Mouse (Mus musculus) embryo, embryonic 11.5 days (tissue): ENCODE results near the gene Vsig10l.

Source experiments
- DNase-seq: peaks from one replicate; pipeline ENCODE4 v3.0.0-alpha.2; 2012; ENCODE audit warnings: low read depth, low spot score

Vsig10l gene

DNA sequence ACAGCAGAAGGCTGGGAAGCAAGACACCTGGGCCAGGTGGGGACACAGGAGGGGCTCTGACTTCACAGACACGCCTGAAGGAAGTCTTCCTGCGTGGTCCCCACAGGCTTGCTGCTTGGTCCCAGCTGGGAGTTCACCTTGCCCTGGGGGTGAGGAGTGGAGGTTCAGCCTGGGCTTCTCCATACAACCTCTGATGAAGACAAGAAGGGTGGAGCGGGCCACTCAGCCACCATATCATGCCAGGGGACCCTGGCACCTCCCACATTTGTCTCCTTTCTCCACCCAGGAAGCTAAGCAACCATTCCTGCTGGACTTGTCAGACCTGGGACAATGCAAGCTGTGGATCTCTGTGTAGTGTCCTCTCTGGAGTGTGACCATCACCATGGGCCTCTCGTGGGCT is at the start of gene Vsig10l:
Vsig10l (plus strand) TSS at position 301 of the 400 bp plus-strand sequence.
- DNase-seq = no peak

- DNase-seq = no peak
Observed at GRCm38 (mm10) chr7:43417298-43417697, 45.7 kb upstream of the Vsig10l start.

DNA sequence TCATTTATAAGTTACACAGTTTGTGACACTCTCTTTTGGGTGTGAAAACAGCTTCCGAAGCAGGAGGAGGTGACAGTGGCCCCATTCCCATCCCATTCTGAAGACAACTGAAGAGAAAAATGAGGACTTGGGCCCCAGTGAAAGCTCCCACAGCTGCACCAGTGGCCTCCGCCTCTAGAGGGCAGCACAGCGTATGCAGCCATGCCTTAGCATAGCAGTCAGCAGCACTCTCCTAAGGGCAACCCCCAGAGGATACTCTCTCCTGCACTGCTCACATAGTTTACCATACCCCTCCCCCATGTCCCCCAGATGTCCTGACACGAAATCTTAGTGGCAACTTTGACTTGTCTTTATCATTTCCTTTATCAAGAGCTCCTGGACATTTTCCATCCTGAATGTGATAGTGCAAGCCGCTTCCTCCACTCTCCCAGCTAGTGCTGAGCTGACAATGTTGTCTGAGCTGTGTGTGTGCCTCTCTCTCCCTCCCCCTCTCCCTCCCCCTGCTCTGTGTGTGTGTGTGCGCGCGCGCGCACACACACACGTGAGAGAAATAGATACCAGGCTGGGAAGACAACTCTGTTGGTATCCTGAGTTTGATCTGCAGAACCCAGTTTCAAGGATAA is 39.8 kb upstream of the Vsig10l start:
- DNase-seq = peak; percentile 66

- DNase-seq = no peak
Observed at GRCm38 (mm10) chr7:43423991-43424625, 38.8 kb upstream of the Vsig10l start.

DNA sequence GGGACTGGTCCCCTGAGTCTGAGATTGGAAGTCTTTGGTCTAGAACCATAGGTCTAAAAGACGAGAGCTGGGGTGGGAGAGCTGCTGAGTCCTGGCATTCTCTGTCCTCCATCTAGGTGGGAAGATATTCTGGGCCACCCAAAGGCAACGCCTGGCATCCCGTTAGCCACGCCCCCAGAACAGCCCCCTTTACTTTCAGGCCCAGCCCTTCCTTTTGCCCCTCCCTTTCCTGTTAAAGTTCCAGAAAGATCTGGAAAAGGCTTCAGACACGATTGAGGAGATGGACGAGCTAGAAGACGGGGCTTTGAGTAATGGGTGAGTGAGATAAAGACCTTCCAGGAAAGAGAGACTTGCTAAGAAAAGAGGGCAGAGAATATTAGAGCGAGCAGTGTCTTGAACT is 35.5 kb upstream of the Vsig10l start, which contains the start of gene Lim2:
Lim2 (plus strand) TSS at position 265 of the 400 bp plus-strand sequence.
- DNase-seq = no peak

DNA sequence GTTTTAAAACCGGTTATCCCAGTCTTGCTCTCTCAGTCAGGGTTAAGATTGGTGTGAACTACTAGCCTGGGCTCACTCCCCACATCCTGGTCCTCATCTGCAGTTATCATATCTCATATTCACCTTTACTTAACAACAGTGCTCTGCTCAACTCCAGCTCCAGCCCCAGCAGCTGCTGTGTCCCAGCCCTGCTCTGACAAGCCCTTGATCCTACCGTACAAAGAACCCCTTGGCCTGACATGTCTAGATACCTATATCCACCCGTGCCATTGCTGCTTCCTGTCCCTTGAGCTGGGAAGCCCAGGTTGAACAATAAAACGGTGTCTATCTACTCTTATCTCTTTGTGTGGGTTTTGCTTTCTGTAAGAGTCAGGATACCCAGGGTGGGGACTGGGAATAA is 33.5 kb upstream of the Vsig10l start:
- no peak for DNase-seq

DNA sequence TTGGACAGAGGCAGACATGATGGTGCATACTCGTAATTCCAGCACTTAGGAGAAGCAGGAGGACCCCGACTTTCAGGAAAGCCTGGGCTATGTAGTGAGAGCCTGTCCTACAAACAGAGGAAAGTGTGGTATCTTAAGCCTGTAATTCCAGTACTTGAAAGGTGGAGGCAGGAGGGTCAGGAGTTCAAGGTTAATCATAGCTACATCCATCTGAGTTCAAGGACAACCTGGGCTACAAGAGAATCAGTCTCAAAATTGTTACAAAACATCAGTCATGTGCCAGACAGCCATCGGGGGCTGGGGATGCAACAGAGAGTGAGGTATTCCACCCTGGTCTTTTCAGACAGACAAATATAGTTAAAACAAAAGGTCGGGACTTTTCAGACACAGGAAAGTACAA is 30.1 kb upstream of the Vsig10l start:
- DNase-seq = no peak

GRCm38 (mm10) chr7:43434676-43435075 is 28.3 kb upstream of the Vsig10l start:
- no peak for DNase-seq

DNA sequence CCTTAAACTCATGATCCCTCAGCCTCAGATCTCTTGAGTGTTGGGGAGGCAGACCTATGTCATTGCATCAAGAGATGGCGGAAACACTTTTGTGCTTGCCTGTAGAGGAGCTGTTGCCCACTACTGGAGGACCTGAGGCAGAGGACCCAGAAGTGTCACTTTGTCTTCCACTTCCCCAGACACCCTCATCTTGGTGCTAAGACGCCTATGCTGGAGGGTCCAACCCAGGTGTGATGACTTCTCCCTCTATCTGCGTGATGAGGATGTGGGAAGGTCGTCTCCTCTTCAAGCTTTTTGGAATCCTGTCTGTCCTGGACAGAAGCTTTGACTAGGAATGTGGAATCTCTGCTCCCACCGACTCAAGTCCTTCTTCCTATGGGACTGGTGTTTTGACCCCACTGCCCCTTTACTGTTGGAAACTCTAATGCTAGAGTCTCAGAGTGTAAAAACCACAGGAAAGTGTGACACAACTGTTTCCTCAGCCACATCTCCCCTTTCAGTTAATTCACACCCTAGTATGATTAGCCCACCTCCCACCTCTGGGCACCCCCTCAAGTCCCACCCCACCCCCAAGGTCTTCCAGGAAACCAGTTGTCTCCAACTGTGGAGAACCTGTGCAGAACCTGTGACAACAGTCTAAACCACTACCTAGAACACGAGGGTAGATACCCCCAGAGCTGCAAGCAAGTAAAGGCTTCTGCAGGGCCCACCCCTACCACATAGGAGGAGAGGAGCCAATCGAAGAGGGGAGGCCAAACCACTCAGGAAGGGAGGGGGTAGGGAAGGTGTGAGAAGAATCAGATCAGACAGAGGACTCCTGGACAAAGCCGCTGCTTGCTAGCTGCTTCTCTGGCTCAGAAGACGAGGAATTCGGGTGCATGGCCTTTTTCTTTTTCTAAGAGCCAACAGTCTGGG is 26.4 kb upstream of the Vsig10l start, which contains the start of gene Nkg7:
Nkg7 (plus strand) TSS at position 733 of the 915 bp plus-strand sequence.
- no peak for DNase-seq

- no peak for DNase-seq
Observed at GRCm38 (mm10) chr7:43438611-43439010, 24.3 kb upstream of the Vsig10l start.

DNA sequence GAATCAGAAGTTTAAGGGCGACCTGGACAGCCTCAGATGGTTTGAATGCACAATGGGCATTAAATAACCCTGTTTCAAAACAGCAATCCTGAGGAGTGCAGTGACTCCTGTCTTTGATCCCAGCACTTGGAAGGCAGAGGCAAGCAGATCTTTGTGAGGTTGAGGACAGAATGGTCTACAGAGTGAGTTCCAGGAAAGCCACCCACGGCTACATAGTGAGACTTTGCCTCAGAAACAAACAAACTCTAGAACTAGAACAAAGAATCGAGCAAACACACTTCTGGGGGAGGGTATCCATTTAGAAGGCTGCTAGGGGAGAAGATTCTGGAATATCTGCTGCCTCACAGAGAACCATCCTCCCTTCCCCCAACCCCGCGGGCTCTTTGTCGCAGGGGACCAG is 22.5 kb upstream of the Vsig10l start, which contains the start of gene Cldnd2:
Cldnd2 (plus strand) TSS at position 301 of the 400 bp plus-strand sequence.
- no peak for DNase-seq

GRCm38 (mm10) chr7:43441071-43441470 is 21.9 kb upstream of the Vsig10l start:
- no peak for DNase-seq

DNA sequence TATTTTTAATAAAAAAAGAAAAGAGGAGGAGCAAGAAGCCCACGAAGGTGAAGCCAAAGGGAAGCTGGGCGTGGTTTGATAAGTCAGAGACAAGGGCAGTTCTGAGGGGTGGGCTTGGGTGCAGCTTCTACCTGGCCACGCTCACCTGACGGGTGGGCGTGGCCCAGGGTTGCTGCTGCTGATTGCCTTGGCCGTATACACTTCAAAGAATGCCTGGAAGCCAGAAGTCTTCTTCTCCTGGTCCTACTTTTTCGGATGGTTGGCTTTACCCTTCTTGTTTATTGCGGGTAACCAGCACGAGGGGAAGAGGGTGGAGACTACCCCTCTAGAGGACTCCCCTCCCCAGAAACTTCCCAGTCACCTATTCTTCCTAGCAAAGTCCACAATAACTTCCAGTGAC is 20.3 kb upstream of the Vsig10l start:
- DNase-seq = no peak

- peak; percentile 52 for DNase-seq
Observed at GRCm38 (mm10) chr7:43443126-43443916, 19.6 kb upstream of the Vsig10l start.

GRCm38 (mm10) chr7:43443917-43444293 is 19.0 kb upstream of the Vsig10l start, which contains the start of the genes Etfb and Gm45233:
Gene Etfb (plus strand): TSS chr7:43444083.
Gene Gm45233 (plus strand): TSS chr7:43444128.
- DNase-seq = peak; percentile 92

- DNase-seq = no peak
Observed at GRCm38 (mm10) chr7:43447801-43448200, 15.2 kb upstream of the Vsig10l start.

DNA sequence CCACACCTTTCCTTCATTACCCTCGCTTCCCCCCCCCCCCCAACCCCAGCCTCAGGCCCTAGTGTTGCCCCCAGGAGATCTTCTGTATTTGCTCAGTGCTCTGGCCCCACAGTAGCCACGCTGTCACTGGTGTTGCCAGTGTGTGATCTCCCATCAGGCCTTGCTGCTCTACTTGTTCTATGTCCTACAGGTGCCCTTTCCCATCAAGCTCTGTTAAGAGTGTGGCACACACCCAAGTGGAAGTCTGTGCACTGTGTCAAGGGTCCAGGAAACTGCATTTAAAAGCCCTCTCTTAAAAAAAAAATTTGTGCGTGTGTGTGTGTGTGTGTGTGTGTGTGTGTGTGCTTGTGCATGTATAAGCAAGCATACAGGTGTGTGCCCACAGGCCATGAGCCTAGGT is 14.7 kb upstream of the Vsig10l start:
- no peak for DNase-seq

DNA sequence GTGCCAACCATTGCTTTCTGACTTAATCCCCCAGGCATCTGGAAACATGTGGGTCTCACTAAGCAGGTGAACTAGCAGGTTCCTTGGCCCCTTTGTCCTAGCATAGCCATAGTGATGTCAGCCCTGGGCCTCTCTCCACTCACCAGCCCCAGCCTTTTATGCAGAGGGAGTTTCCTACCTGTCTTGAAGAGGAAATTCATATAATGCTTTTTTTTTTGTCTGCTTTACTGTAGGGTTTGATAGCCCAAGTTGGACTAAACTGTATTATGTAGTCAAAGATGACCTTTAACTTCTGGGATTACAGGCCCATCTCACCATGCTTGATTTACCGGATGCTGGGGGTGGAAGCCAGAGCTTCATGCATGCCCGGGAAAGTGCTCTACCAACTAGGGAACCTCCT is 13.1 kb upstream of the Vsig10l start:
- DNase-seq = no peak

DNA sequence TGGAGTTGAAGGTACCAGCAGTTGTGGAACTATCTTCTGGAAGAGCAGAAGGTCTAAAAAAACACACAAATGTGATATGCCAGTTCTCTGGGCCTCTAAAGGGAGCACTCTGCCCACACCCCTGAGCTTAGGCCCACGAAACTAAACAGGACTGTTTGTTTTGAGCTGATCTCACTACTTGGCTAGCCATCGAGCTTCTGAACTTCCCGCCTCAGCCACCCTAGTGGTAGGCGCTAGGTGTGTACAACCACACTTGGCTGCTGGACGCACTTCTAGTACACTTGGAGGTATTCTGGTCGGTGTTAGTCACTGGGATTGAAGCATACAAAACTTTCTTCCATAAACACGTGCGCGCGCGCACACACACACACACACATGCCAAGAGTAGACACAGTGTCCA is 11.2 kb upstream of the Vsig10l start:
- DNase-seq = no peak

DNA sequence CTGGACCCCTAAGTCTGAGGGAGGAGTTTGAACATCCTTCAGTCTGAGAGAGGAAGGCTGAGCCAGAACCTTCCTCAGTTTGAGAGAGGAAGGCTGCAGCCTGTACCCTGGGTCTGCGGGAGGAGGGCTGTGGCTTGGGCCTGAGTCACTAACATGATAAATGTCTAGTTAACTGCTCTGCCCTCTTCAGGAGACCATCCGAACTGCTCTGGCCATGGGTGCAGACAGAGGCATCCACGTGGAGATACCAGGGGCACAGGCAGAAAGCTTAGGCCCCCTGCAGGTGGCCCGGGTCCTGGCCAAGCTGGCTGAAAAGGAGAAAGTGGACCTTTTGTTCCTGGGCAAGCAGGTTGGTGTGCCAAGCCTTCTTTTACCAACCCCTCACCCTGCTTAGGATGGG is 10.3 kb upstream of the Vsig10l start:
- DNase-seq = no peak

GRCm38 (mm10) chr7:43453599-43454355 is 9.2 kb upstream of the Vsig10l start:
- DNase-seq = no peak
